Comparison of ENCODE assay signal across 10 mouse cellular contexts in genomic region chr3:53371910-53372309, GRCm38 (mm10).
A peak's percentile ranks its signal among the peaks of the same experiment; 100 is the strongest.
DNase-seq lines count a peak whose midpoint lies in the region; ATAC-seq and TF ChIP-seq lines count a peak whose summit lies in the region.
"Had no signal": no experiment of that assay in that cellular context is flagged by ENCODE, and none has a peak within 500 bp of the region (broad histone marks: within the 10 kb centered on the region; RNA-seq: fewer than 3 reads in every experiment).

No protein-coding gene starts in this region.

- no peak overlapping the region for H3K9ac ChIP-seq in ES-Bruce4 (ENCODE audit: low read depth, poor library complexity, severe bottlenecking)
- H3K9ac ChIP-seq: liver, embryonic 15.5 days had no signal

- DNase-seq in adrenal gland, adult 2 months: peak; percentile 5
- no peak for DNase-seq in adrenal gland, postnatal 14 days
- peak; percentile 19 to 22 for DNase-seq in layer of hippocampus, adult 2 months (ENCODE audit: low spot score in 2 of 2)
- DNase-seq in layer of hippocampus, adult 9-10 months (ENCODE audit: low spot score): no peak
- DNase-seq in cerebellum, postnatal 36 days: peak; percentile 17 to 21
- no peak for DNase-seq in thymus, postnatal 14 days
- DNase-seq: thymus, adult 2 months had no signal

- peak; percentile 72 for TF ChIP-seq CTCF in layer of hippocampus, adult 2 months (conservative IDR thresholded peaks at IDR 0.05)
- TF ChIP-seq CTCF in ES-Bruce4 (IDR thresholded peaks at IDR 0.05; ENCODE audit: low read depth, low read length): peak; percentile 64

- no peak overlapping the region for H3K27ac ChIP-seq in layer of hippocampus, adult 2 months
- no peak overlapping the region for H3K27ac ChIP-seq in ES-Bruce4 (ENCODE audit: insufficient read depth, low read length)
- H3K27ac ChIP-seq: liver, embryonic 15.5 days had no signal

- no peak for TF ChIP-seq EP300 in ES-Bruce4 (IDR thresholded peaks at IDR 0.05; ENCODE audit: insufficient read depth, low read depth, low read length)

- no peak overlapping the region for H3K4me3 ChIP-seq in layer of hippocampus, adult 2 months
- H3K4me3 ChIP-seq in ES-Bruce4 (ENCODE audit: low read depth, low read length): no peak overlapping the region
- H3K4me3 ChIP-seq: liver, embryonic 15.5 days had no signal

- peaks cover 7% of the 10 kb centered on the region; the same call in 1 of the 2 replicates for H3K9me3 ChIP-seq in ES-Bruce4 (replicated peaks; ENCODE audit: control insufficient read depth, insufficient read depth, low read length, poor library complexity, severe bottlenecking)

- H3K4me1 ChIP-seq in ES-Bruce4 (ENCODE audit: control insufficient read depth, insufficient read depth, low read length): no peaks in the 10 kb centered on the region
- H3K4me1 ChIP-seq: liver, embryonic 15.5 days had no signal

- H3K27me3 ChIP-seq in ES-Bruce4 (ENCODE audit: control insufficient read depth, insufficient read depth, low read length, poor library complexity, severe bottlenecking): no peaks in the 10 kb centered on the region
- H3K27me3 ChIP-seq: liver, embryonic 15.5 days had no signal

- ATAC-seq in megakaryocyte progenitor cell, adult 5-6 weeks (replicated peaks; ENCODE audit: poor library complexity): no peak

- H3K36me3 ChIP-seq in ES-Bruce4 (ENCODE audit: control insufficient read depth, insufficient read depth, low read length, poor library complexity, severe bottlenecking): no peaks in the 10 kb centered on the region
- H3K36me3 ChIP-seq: liver, embryonic 15.5 days had no signal

- no peak for TF ChIP-seq POLR2A in ES-Bruce4 (IDR thresholded peaks at IDR 0.05; ENCODE audit: insufficient read depth, low read length)

Comparison
In these comparisons a context has a peak if more than half of its experiments do, and no peak if none do; other contexts are left out.
1. DNase-seq: peak in adrenal gland, adult 2 months (single experiment), layer of hippocampus, adult 2 months (2 of 2) and cerebellum, postnatal 36 days (2 of 2); none in adrenal gland, postnatal 14 days (single experiment), layer of hippocampus, adult 9-10 months (single experiment) and thymus, postnatal 14 days (single experiment).